16 mouse cellular contexts compared by ENCODE assay signal in genomic region chr13:112494590-112494989, GRCm38 (mm10).
"Had no signal": no experiment of that assay in that cellular context is flagged by ENCODE, and none has a peak within 500 bp of the region (broad histone marks: within the 10 kb centered on the region; RNA-seq: fewer than 3 reads in every experiment).

No protein-coding gene starts in this region.

- H3K27ac ChIP-seq: liver, embryonic 15.5 days; lung, embryonic 15.5 days; midbrain, embryonic 10.5 days; midbrain, embryonic 12.5 days; neural tube, embryonic 12.5 days; stomach, embryonic 15.5 days had no signal

- H3K4me1 ChIP-seq: liver, embryonic 15.5 days; lung, embryonic 15.5 days; midbrain, embryonic 10.5 days; midbrain, embryonic 12.5 days; neural tube, embryonic 12.5 days; stomach, embryonic 15.5 days had no signal

- H3K9me3 ChIP-seq: liver, embryonic 15.5 days; lung, embryonic 15.5 days; midbrain, embryonic 10.5 days; midbrain, embryonic 12.5 days; neural tube, embryonic 12.5 days; stomach, embryonic 15.5 days had no signal

- H3K4me3 ChIP-seq: liver, embryonic 15.5 days; lung, embryonic 15.5 days; midbrain, embryonic 10.5 days; midbrain, embryonic 12.5 days; neural tube, embryonic 12.5 days; stomach, embryonic 15.5 days had no signal

- H3K9ac ChIP-seq: liver, embryonic 15.5 days; liver, postnatal 0 days; lung, embryonic 15.5 days; midbrain, embryonic 12.5 days; neural tube, embryonic 12.5 days; stomach, embryonic 15.5 days had no signal

- ATAC-seq: liver, postnatal 0 days; midbrain, embryonic 16.5 days had no signal

- H3K4me2 ChIP-seq: liver, embryonic 15.5 days; lung, embryonic 15.5 days; midbrain, embryonic 12.5 days; neural tube, embryonic 12.5 days; stomach, embryonic 15.5 days had no signal

- H3K27me3 ChIP-seq: liver, embryonic 15.5 days; lung, embryonic 15.5 days; midbrain, embryonic 12.5 days; neural tube, embryonic 12.5 days; stomach, embryonic 15.5 days had no signal

- DNase-seq: liver, postnatal 0 days; lung, adult 2 months; lung, postnatal 10 days; lung, postnatal 4 days; midbrain, embryonic 14.5 days; right cerebral cortex, postnatal 14 days; thymus, adult 18-20 months; thymus, postnatal 14 days; thymus, postnatal 36 days had no signal
